Mouse (Mus musculus): ENCODE measurements around the gene Flt4.

DNA sequence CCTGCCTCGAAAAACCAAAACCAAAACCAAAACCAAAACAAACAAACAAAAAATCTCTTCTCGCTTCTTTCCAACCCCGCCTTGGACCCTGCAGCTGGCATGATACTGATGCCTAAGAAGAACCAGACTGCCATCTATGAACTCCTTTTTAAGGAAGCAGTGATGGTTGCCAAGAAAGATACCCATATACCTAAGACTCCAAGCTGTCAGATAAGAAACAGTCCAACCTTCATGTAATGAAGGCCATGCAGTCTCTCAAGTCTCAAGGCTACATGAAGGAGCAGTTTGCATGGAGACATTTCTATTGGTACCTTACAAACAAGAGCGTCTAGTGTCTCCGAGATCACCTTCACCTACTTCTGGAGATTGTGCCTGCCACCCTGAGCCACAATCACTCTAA lies 88.7 kb downstream of the Flt4 start:
- no peak for TF ChIP-seq EP300 (IDR thresholded peaks at IDR 0.05; ENCODE audit: low read depth)
- TF ChIP-seq CTCF (IDR thresholded peaks at IDR 0.05; ENCODE audit: low read depth) = no peak

All from liver, postnatal 0 days (tissue).